12 mouse cellular contexts compared by ENCODE assay signal in genomic region chr2:70619232-70619835, GRCm38 (mm10). TPM values are rescaled to one million over a fixed set of nuclear protein-coding genes. Genes with fewer than 3 reads are reported as not detected.
DNase-seq lines count a peak whose midpoint lies in the region; TF ChIP-seq lines count a peak whose summit lies in the region.
"Had no signal": no experiment of that assay in that cellular context is flagged by ENCODE, and none has a peak within 500 bp of the region (broad histone marks: within the 10 kb centered on the region; RNA-seq: fewer than 3 reads in every experiment).

No protein-coding gene starts in this region.

- no peak overlapping the region for H3K4me3 ChIP-seq in layer of hippocampus, adult 2 months
- H3K4me3 ChIP-seq: forebrain, embryonic 10.5 days had no signal

- H3K27ac ChIP-seq in layer of hippocampus, adult 2 months, result no peak overlapping the region
- H3K27ac ChIP-seq: forebrain, embryonic 10.5 days had no signal

- TF ChIP-seq CTCF in layer of hippocampus, adult 2 months (conservative IDR thresholded peaks at IDR 0.05), result peak; percentile 73

- no peak for DNase-seq in layer of hippocampus, adult 2 months (ENCODE audit: low spot score in 2 of 2)
- no peak for DNase-seq in layer of hippocampus, adult 9-10 months (ENCODE audit: low spot score)
- DNase-seq in A20 (ENCODE audit: low read depth, low spot score) (peak; percentile 29), adipocyte (ENCODE audit: low spot score) (no peak)
- DNase-seq in CD4-positive helper T cell, adult 2 months (ENCODE audit: low read depth, low spot score), result peak; percentile 9
- DNase-seq in c-Kit-negative CD71-positive TER-119-positive erythroid progenitor cells, embryonic 14.5 days (ENCODE audit: low read depth, low spot score), result peak; percentile 11
- DNase-seq in cerebellum, postnatal 10 days, result no peak
- DNase-seq: gastrocnemius, postnatal 36 days; lung, postnatal 36 days; retina, postnatal 1 day had no signal

RNA-seq across cellular contexts. Expression of gene Gorasp2, which starts 42.0 kb away (rescaled TPM):
- 100 to 1,000 TPM; 105 to 108 TPM for total RNA-seq in layer of hippocampus, adult 2 months (2021)

RNA-seq across cellular contexts. Expression of gene Gm26558, which starts 42.6 kb away (rescaled TPM):
- total RNA-seq in layer of hippocampus, adult 2 months (2021), result not detected
- total RNA-seq: left cerebral cortex, postnatal 25 days had no signal

Comparison
In these comparisons a context has a peak if more than half of its experiments do, and no peak if none do; other contexts are left out.
1. DNase-seq: peak in A20 (single experiment), CD4-positive helper T cell, adult 2 months (single experiment) and c-Kit-negative CD71-positive TER-119-positive erythroid progenitor cells, embryonic 14.5 days (single experiment); none in layer of hippocampus, adult 2 months (0 of 2), layer of hippocampus, adult 9-10 months (single experiment), adipocyte (single experiment) and cerebellum, postnatal 10 days (0 of 2).